Mouse (Mus musculus) urinary bladder, postnatal 4 days (tissue): Measurements from ENCODE around the gene Sh3d21.
"Not testable (repeated sequence)": the region's sequence is repeated elsewhere in the genome, so short reads cannot be mapped to it uniquely, and the experiment has no call there.

Source experiments
- DNase-seq, 2 experiments: peaks; one replicate each; pipeline ENCODE4 v3.0.0; 2021 to 2022; ENCODE audit warnings: low spot score in 2 of 2

Sh3d21 gene

DNA sequence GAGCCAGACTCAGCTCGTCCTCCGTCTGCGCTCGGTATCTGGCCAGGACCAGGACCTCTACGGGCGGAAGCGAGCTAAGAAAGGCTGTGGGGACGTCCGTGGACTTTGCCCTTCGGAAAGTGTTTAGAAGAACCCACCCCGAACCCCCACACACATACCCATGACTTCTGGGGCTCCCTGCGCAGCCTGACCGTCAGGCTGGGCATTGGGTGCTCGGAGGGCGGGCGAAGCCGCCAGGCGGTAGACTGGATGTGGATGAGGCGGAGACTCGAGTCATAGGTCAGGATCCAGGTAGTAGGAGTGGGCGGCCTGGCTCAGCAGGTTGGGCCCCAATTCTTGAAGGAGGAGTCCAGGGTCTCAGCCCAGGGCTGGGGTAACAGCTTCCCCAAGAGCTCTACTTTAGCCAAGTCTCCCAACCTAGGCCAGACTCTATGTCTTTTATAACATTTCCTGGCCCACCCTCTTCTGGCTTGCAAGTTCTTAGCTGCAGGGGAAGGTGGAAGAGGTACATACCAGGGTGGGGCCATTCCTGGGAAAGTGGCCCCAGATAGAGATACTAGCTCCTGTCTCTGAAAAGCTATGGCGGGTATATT is at the start of gene Sh3d21:
Gene Sh3d21, minus strand, starts transcription at position 425 of the 593 bp plus-strand sequence.
- DNase-seq: no peak

- DNase-seq: no peak
These were observed 43.8 kb upstream of the Sh3d21 start for GRCm38 (mm10) chr4:126207081-126207480.

- DNase-seq: no peak
These were observed 42.1 kb upstream of the Sh3d21 start for GRCm38 (mm10) chr4:126205386-126205785.

DNA sequence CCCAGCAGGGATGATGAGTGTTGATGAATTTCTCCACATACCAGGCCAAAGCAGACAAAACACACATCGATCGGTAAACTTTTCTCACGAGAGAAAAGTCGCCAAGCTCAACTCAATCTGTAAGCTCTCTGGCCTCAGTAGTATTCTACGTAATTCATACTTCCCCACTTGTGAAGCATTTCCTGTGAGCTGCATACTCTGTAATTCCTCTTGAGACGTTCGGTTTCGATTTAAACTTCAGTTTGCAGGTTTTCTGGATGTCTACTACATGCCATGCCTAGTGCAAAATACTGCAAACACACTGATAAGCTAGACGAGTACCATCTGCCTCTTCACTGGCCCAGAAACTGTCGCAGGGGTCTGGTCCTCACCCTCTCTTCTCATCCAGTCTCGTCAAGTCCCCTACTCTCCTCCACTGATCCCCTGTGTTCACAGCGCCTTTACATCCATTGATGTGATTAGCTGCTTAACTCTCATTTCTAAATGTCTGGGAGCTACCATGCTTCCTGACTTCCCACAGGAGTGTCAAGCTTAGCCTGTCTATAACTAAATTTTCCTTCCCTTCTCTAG is 41.5 kb upstream of the Sh3d21 start:
- no peak for DNase-seq

GRCm38 (mm10) chr4:126204016-126204415 is 40.7 kb upstream of the Sh3d21 start:
- no peak for DNase-seq

- no peak for DNase-seq
These were observed 40.1 kb upstream of the Sh3d21 start for GRCm38 (mm10) chr4:126203336-126203895.

DNA sequence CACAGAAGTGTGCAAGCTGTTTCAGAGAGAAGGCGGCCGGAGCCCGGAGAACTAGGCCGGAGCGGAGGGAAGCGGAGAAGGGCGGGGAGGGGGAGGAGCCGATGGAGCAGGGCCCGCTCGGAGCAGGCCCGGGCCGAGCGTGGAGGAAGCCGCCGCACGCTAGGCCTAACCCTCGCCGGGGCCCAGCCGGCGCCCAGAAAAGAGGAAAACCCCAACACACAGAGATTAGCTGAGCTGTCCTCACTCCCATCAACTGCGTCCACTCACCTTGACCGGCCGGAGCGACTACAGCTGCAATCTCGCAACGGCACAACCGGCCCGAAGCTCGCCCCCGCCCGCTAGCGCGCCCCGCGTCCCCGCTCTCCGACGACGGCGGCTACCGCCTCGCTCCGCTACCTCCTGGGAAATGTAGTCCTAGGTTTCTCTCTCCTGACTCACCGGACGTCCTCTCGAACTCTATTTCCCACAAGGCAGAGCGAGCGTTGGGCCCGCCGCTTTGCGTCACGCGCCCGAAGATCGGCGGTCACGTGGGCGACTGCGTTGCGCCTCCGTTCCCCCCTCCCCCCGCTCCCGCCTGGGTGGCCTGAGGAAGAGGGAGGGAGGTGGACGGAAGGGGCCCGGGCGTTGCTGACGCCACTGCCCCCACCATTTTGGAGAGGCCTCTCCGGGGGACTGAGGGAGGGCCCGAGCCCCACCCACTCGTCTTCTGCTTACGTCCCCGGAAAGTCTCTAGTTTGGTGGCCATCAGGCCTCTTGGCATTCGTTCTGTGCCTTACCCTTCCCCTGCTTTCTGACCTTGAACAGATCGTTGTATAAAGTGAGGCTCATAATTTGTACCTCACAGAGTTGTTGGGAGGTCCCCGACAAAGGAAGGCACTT is 39.3 kb upstream of the Sh3d21 start, which contains the start of gene Thrap3:
Gene Thrap3, minus strand, starts transcription at position 458 of the 879 bp plus-strand sequence.
- peak; percentile 99 to 100 for DNase-seq

GRCm38 (mm10) chr4:126201514-126202302 is 38.4 kb upstream of the Sh3d21 start:
- peak in 1 of 2 experiments; percentile 26 for DNase-seq

DNA sequence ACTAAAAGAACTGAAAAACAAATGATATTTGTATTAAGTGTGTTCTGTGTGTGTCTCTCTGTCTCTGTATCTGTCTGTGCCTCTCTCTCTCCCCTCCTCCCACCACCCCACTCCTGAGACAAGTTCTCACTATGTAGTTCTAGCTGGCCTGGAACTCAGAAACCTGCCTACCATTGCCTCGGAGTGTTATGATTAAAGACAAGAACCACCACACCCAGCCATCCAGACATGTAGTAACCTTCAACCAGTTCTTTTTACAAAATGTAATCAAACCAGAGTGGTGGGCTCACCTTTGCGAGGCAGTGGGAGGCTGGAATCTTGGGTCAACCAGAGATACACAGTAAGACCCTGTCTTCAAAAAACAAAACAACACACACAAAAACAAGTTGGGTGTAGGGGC is 37.4 kb upstream of the Sh3d21 start:
- DNase-seq: no peak

- DNase-seq: no peak
These were observed 36.7 kb upstream of the Sh3d21 start for GRCm38 (mm10) chr4:126200036-126200435.

GRCm38 (mm10) chr4:126199556-126199955 is 36.3 kb upstream of the Sh3d21 start:
- DNase-seq: no peak

- no peak for DNase-seq
These were observed 34.2 kb upstream of the Sh3d21 start for GRCm38 (mm10) chr4:126197485-126197884.

DNA sequence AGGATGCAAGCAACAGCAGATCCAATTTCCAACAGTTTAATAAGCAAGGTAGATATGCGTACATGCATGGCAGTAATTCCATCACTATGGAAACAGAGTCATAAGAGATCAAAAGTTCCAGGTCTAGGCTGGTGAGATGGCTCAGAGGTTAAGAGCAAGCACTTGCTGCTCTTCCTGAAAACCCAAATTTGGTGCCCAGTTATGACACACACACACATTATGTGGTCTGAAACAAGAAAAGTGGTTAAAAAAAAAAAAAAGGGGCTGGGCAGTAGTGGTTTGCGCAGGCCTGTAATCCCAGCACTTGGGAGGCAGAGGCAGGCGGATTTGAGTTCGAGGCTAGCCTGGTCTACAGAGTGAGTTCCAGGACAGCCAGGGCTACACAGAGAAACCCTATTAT is 31.6 kb upstream of the Sh3d21 start:
- DNase-seq: no peak

- DNase-seq: no peak
These were observed 30.9 kb upstream of the Sh3d21 start for GRCm38 (mm10) chr4:126194216-126194615.

- DNase-seq: no peak
These were observed 27.3 kb upstream of the Sh3d21 start for GRCm38 (mm10) chr4:126190636-126191035.

GRCm38 (mm10) chr4:126187096-126187495 is 23.8 kb upstream of the Sh3d21 start:
- DNase-seq: no peak

- no peak for DNase-seq
These were observed 19.7 kb upstream of the Sh3d21 start for GRCm38 (mm10) chr4:126183034-126183433.

DNA sequence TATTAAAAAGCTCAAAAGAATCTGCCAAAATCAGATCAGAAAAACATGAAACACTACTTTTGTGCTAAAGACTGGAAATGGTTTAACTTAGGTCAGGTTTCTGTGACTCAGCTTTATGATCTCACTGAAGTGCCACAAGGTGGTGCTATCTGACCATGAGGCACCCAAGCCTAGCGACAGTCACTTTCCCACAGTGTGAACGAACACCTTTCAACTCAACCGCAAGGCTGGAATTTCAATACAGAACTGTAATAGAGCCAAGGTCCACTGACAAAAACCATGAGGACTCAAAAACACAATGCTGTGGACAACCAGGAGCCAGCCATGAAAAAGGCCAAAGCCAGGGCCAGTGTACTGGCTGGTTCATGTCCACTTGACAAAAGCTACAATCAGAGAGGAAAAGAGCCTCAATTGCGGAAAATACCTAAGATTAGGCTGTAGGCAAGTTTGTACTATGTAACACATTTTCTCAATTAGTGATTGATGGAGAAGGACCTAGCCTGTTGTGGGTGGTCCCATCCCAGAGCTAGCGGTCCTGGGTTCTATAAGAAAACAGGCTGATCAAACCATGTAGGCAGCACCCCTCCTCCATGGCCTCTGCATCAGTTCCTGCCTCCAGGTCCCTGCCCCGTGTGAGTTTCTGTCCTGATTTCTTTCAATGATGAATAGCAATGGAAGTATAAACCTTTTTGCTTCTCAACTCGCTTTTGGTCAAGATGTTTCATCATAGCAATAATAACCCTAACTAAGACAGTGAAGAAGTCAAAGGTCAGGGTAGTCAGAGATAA is 18.1 kb upstream of the Sh3d21 start:
- no peak for DNase-seq

- DNase-seq: not testable (repeated sequence)
These were observed 12.7 kb upstream of the Sh3d21 start for GRCm38 (mm10) chr4:126175980-126176379.

GRCm38 (mm10) chr4:126173800-126174199 is 10.5 kb upstream of the Sh3d21 start:
- no peak for DNase-seq

GRCm38 (mm10) chr4:126170737-126171136 is 7.4 kb upstream of the Sh3d21 start:
- not testable (repeated sequence) for DNase-seq
